Mouse (Mus musculus) MEL-GATA-1-ER (cell line): ENCODE measurements around the gene Adprm.
"Not testable (repeated sequence)": the region's sequence is repeated elsewhere in the genome, so short reads cannot be mapped to it uniquely, and the experiment has no call there.

Experiments
- DNase-seq: peaks from one replicate; pipeline ENCODE4 v3.0.0-alpha.2; 2012; ENCODE audit warnings: low read depth; ENCODE audit errors: extremely low read depth

Adprm gene

GRCm38 (mm10) chr11:67052321-67052952, at the start of gene Adprm, which contains the start of gene Sco1:
Adprm (minus strand) TSS chr11:67052594.
Sco1 (plus strand) TSS chr11:67052670.
- peak; percentile 84 for DNase-seq

- no peak for DNase-seq
Observed at GRCm38 (mm10) chr11:67101713-67102112, 49.3 kb upstream of the Adprm start.

GRCm38 (mm10) chr11:67100169-67100568, 47.8 kb upstream of the Adprm start:
- DNase-seq = no peak

- no peak for DNase-seq
Observed at GRCm38 (mm10) chr11:67099241-67099640, 46.8 kb upstream of the Adprm start.

GRCm38 (mm10) chr11:67098427-67098826, 46.0 kb upstream of the Adprm start:
- DNase-seq = no peak

- DNase-seq = no peak
Observed at GRCm38 (mm10) chr11:67097709-67098108, 45.3 kb upstream of the Adprm start.

- DNase-seq = no peak
Observed at GRCm38 (mm10) chr11:67094470-67094869, 42.1 kb upstream of the Adprm start.

GRCm38 (mm10) chr11:67093652-67094051, 41.3 kb upstream of the Adprm start:
- no peak for DNase-seq

GRCm38 (mm10) chr11:67093201-67093600, 40.8 kb upstream of the Adprm start:
- no peak for DNase-seq

GRCm38 (mm10) chr11:67092354-67092753, 40.0 kb upstream of the Adprm start:
- not testable (repeated sequence) for DNase-seq

- DNase-seq = no peak
Observed at GRCm38 (mm10) chr11:67087225-67087624, 34.8 kb upstream of the Adprm start.

GRCm38 (mm10) chr11:67086467-67087164, 34.2 kb upstream of the Adprm start:
- no peak for DNase-seq

GRCm38 (mm10) chr11:67085489-67085888, 33.1 kb upstream of the Adprm start:
- DNase-seq = peak; percentile 68

GRCm38 (mm10) chr11:67083712-67084340, 31.4 kb upstream of the Adprm start:
- no peak for DNase-seq

GRCm38 (mm10) chr11:67083239-67083638, 30.8 kb upstream of the Adprm start:
- DNase-seq = no peak

- DNase-seq = peak; percentile 66
Observed at GRCm38 (mm10) chr11:67082793-67083192, 30.4 kb upstream of the Adprm start.

- DNase-seq = peak; percentile 37
Observed at GRCm38 (mm10) chr11:67082188-67082587, 29.8 kb upstream of the Adprm start.

- peak; percentile 39 for DNase-seq
Observed at GRCm38 (mm10) chr11:67081125-67081649, 28.8 kb upstream of the Adprm start.

- DNase-seq = peak; percentile 45
Observed at GRCm38 (mm10) chr11:67080168-67080567, 27.8 kb upstream of the Adprm start.

GRCm38 (mm10) chr11:67079740-67080139, 27.3 kb upstream of the Adprm start:
- no peak for DNase-seq

GRCm38 (mm10) chr11:67078888-67079287, 26.5 kb upstream of the Adprm start:
- no peak for DNase-seq

- DNase-seq = no peak
Observed at GRCm38 (mm10) chr11:67078000-67078399, 25.6 kb upstream of the Adprm start, which contains the start of gene Myh3. Myh3 (plus strand) TSS chr11:67078300.
